Mouse (Mus musculus): ENCODE results near the gene Frmd5.
"Not testable (repeated sequence)": the region's sequence is repeated elsewhere in the genome, so short reads cannot be mapped to it uniquely, and the experiment has no call there.

Frmd5 gene

GRCm38 (mm10) chr2:121570049-121570448, 236.8 kb downstream of the Frmd5 start:
- DNase-seq, result no peak

DNA sequence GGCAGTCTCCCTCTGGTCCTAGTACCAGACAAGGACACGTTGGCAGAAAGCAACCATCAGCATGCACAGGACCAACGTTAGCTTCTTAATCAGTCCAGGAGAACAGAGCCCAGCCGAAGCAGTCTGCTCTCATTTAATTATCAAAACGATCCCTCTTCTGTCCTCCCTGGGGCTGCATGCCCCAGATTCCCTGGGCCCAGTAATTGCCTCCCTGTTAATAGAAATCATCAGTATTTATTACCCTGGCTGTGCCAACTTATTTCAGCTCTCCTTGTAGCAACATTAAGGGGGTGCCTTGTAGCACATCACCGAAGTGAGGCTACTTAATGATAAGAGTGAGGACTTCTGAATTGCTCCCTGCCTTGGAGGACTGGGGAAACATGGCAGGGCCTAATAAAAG, 241.0 kb downstream of the Frmd5 start:
- no peak for DNase-seq

GRCm38 (mm10) chr2:121563117-121563516, 243.8 kb downstream of the Frmd5 start:
- DNase-seq, result no peak

GRCm38 (mm10) chr2:121551271-121551670, 255.6 kb downstream of the Frmd5 start:
- DNase-seq, result no peak

DNA sequence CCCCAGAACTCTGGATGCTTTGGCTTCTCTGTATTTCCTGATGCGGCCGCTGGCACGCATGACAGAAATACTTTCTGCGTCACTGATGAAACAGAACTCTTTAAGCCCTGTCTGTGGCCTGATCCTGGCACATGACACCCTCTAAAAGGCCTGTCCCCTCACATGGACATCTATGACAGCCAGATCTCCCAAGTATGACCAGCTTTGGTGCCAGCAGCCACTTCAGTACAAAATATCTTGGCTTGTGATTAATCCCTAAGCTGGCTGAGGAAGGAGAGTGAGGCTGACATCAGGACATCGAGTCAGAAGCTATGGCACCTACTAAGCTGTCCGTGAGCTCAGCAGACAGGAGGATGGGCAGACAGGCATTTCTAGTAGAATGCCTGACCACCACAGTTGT, 257.3 kb downstream of the Frmd5 start:
- no peak for DNase-seq

DNA sequence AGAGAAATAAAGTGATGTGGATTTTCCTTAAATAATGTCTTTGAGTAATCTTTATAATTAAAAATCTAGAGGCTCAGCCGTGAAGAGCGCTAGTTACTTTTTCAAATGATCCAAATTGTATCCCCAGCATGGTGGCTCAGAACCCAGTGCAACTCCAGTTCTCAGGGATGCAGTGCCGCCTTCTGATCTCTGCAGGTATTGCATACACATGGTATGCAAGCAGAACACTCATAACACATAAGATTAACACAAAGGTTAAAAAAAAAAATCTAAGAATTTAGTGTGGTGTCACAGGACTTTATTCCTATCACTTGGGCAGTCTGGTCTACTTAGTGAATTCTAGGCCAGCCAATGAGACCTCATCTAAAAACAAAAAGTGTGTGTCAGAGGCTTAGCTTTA, 262.1 kb downstream of the Frmd5 start:
- no peak for DNase-seq

DNA sequence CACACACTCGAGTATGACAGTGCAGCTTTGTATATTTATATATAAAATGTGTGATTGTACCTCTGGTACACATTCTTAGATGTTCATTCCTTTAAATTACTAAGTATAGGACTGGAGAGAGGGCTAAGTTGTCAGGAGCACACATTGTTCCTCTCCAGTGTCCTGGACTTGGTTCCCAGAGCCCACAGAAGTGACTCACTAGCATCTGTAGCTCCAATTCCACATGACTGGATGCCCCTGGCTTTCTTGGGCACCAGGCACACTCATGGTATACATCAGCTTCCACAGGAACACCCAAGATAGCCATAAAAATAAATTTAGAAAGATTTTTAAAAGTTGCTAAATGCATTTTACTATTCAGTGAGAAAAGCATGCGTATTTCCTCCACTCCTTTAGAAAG, 281.8 kb downstream of the Frmd5 start:
- DNase-seq, result no peak

DNA sequence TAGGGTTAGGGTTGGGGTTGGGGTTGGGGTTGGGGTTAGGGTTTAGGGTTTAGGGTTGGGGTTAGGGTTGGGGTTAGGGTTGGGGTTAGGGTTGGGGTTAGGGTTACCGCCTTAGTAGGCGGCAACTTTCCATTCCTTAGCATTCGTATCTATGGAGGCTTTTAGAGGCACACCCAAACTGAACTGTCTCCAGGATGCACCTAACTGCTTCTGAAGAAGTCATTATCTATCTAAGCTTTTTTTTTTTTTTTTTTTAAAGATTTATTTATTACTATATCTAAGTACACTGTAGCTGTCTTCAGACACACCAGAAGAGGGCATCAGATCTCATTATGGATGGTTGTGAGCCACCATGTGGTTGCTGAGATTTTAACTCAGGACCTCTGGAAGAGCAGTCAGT, 284.1 kb downstream of the Frmd5 start:
- not testable (repeated sequence) for DNase-seq

GRCm38 (mm10) chr2:121522006-121522405, 284.9 kb downstream of the Frmd5 start:
- peak; percentile 32 for DNase-seq

DNA sequence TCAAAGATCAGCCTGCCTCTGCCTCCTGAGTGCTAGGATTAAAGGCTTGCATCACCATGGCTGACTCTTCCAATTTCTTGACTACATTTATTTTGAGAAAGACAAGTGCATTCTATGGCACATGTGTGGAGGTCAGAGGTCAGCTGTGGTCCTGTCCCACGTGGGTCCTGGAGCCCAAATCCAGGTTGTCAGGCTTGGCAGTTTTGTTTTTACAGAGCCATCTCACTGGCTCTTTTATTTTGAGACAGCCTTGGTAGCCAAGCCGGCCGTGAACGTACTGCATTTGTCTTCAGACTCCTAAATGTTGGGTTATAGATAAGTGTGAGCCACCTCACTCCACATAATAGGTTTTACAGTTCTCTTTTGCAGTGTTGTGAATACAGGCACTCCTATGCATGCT, 288.2 kb downstream of the Frmd5 start:
- DNase-seq, result not testable (repeated sequence)

DNA sequence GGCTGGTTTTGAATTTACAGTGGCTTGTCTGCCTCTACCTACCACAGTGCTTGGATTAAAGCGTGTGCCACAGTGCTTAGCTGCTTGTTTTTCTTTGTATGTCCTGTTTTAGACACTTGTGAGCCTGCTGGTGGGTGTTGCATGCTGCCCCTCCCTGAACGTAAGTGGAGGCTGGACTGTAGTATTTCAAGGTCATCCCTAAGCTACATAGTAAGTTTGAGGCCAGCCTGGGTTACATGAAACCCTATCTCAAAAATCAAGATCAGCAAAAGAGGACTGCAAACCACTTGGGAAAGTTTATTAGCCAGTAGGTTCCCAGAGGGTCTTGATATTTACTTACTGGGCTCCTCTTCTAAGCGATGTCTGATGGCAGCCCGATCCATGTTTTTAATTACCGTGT, 288.8 kb downstream of the Frmd5 start:
- DNase-seq, result no peak

GRCm38 (mm10) chr2:121514211-121514610, 292.7 kb downstream of the Frmd5 start:
- DNase-seq, result no peak

GRCm38 (mm10) chr2:121512991-121513765, 293.7 kb downstream of the Frmd5 start:
- not testable (repeated sequence) for DNase-seq

- DNase-seq, result no peak
These were observed 295.5 kb downstream of the Frmd5 start for GRCm38 (mm10) chr2:121511401-121511800.

GRCm38 (mm10) chr2:121509584-121509983, 297.3 kb downstream of the Frmd5 start:
- peak; percentile 52 for DNase-seq

DNA sequence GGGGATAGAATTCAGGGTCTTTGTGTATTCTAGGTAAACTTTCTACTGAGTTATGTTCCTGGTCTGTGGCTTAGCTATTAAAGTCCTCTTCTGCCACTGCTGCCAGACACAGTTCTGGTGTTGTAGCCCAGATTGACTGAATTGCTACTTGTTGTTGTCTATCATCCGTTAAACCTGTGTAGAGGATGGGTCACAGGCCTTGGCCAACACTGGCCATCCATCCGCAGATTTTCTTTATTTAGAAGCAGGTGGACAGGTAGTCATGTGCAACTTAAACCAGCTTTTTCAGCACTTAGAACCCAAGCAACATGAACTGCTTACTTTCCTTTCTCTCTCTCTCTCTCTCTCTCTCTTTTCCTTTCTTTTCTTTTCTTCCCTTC, 298.9 kb downstream of the Frmd5 start:
- no peak for DNase-seq

DNA sequence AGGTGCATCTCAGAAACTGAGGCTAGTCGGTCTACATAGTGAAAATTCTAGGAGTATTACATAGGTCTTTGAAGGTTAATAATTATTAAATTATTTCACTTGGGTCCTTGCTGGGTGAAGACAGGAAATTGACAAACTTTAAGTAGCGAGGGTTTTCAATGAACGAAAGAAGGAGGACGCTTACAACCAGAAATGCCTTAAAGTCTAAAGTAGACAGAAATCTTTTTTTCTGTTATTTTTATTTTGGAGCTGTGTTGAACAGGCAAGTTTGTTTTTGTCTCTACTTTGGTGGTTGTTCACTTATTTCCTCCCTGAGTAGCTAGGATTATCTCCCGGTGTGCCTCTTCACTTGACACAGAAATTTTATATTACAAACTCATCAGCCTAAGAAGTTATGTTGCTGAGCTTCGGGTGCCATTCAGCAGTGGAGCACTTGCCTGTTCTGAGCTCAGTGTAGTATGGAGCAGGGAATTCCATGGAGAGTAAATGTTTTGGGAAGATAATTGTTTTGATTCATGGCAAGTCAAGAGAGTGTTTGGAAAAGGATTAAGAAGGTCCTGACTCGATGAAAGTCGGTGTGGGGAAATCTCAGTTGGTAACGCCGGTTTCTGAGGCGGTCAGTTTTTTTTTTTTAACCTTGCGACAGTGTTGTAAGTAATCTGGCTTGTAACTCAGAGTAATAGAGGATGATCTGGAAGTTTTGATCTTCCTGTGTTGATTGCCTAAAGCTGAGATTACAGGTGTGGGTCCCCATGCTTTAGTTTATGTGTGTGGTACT, 299.5 kb downstream of the Frmd5 start:
- DNase-seq, result no peak

DNA sequence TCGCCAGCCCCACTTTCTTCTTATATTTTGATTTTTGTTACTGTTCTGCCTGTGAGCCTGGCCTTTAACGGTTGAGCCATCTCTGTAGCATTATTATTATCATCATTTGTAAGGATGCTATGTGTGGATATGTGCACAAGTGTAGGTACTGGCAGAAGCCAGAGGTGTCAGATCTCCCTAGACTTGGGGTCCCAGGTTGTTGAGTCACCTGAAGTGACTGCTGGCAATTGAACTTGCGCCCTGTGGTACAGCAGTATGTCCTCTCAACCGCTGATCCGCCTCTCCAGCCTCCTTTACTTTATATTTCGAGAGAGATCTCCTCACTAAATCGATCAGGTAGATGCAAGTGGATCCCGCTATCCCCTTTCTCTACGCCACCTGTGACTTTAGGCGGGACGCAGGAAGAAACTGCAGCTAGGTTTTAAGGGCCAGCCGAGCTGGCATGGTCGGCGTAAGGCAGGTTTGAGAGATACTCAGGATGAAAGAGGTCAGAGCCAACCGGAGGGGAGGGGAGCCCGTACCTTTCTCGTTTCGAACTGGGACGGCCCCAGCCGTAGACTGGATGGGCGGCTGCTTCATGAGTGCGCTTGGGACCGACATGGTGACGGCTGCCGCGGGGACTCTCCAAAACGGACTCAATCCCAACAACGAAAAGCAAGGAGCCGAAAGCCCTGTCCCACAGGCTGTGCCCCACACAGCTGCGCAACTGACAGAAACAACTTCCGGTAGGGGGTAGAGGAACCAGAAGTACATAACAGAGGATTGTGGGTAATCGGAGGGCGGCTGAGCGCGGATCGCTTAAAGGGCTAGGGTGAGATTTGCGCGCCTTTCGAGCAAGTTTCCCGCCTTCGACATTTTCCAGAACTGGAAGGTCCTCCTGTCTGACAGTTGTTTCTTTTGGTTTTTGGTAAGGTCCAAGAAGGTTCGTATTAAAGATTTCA, 300.7 kb downstream of the Frmd5 start, which contains the start of the genes Mfap1a and Wdr76:
TSS of gene Mfap1a (minus strand) at position 724 of the 941 bp plus-strand sequence.
TSS of gene Wdr76 (plus strand) at position 782 of the 941 bp plus-strand sequence.
- peak; percentile 77 for DNase-seq

GRCm38 (mm10) chr2:121501550-121501949, 305.3 kb downstream of the Frmd5 start:
- DNase-seq, result not testable (repeated sequence)

Measured in right cerebral cortex, postnatal 14 days (tissue).